Mouse (Mus musculus) heart, embryonic 14.5 days (tissue): ENCODE data around the gene Usp46. TPM values are rescaled to one million over a fixed set of nuclear protein-coding genes. Genes with fewer than 3 reads are reported as not detected.
"Not testable (repeated sequence)": the region's sequence is repeated elsewhere in the genome, so short reads cannot be mapped to it uniquely, and the experiment has no call there.

ENCODE experiments used
- ATAC-seq: fragments of 200-750 bp; cut with Nextera tagmentation; 2 replicates; pipeline ENCODE4 v1.8.0; 2017; ENCODE audit warnings: low read depth, moderate TSS enrichment; ENCODE audit not compliant: insufficient number of reproducible peaks, insufficient read depth, low FRiP score
- H3K27ac ChIP-seq, 2 experiments: fragments of 200-500 bp in 1 of 2; fragments of 300-500 bp in 1 of 2; sonication (generic) in 1 of 2; replicated peaks in 1 of 2; 2 replicates each; pipeline ENCODE4 v1.5.1; 2012 to 2014; ENCODE audit warnings: low read depth in 2 of 2, low read length in 2 of 2, control low read depth in 1 of 2, mild to moderate bottlenecking in 1 of 2, mixed read lengths in 1 of 2; ENCODE audit not compliant: control insufficient read depth in 1 of 2, insufficient read depth in 1 of 2
- H3K27me3 ChIP-seq: fragments of 300-500 bp; sonication (generic); 2 replicates; pipeline ENCODE4 v1.6.1; 2014; ENCODE audit warnings: mild to moderate bottlenecking, low read length, control low read depth; ENCODE audit not compliant: control insufficient read depth, insufficient read depth
- H3K36me3 ChIP-seq: fragments of 300-500 bp; sonication (generic); 2 replicates; pipeline ENCODE4 v1.6.1; 2014; ENCODE audit warnings: mild to moderate bottlenecking, control low read depth, low read length, mixed read lengths; ENCODE audit not compliant: control insufficient read depth, insufficient read depth
- H3K4me1 ChIP-seq, 2 experiments: fragments of 200-500 bp in 1 of 2; fragments of 300-500 bp in 1 of 2; sonication (generic) in 1 of 2; 2 replicates each; pipeline ENCODE4 v1.6.1; 2012 to 2014; ENCODE audit warnings: low read length in 2 of 2, control low read depth in 1 of 2, mixed read lengths in 1 of 2; ENCODE audit not compliant: control insufficient read depth in 2 of 2, insufficient read depth in 2 of 2
- H3K4me2 ChIP-seq: fragments of 300-500 bp; sonication (generic); 2 replicates; pipeline ENCODE4 v1.6.1; 2014; ENCODE audit warnings: mild to moderate bottlenecking, low read length
- H3K4me3 ChIP-seq, 2 experiments: fragments of 200-500 bp in 1 of 2; fragments of 300-500 bp in 1 of 2; sonication (generic) in 1 of 2; 2 replicates each; pipeline ENCODE4 v1.5.1; 2012 to 2014; ENCODE audit warnings: low read length in 2 of 2, mild to moderate bottlenecking in 2 of 2, control low read depth in 1 of 2, low read depth in 1 of 2, moderate library complexity in 1 of 2; ENCODE audit not compliant: control insufficient read depth in 1 of 2, insufficient read depth in 1 of 2
- H3K9ac ChIP-seq: fragments of 300-500 bp; sonication (generic); 2 replicates; pipeline ENCODE4 v1.6.1; 2014; ENCODE audit warnings: mild to moderate bottlenecking, low read length
- H3K9me3 ChIP-seq: fragments of 300-500 bp; sonication (generic); 2 replicates; pipeline ENCODE4 v1.6.1; 2016; ENCODE audit warnings: low read length, control low read depth; ENCODE audit not compliant: control insufficient read depth
- WGBS: fragments of 180-500 bp; shearing (Covaris S2); extraction: QIAGEN DNeasy Blood & Tissue Kit; methylation state at CpG from one replicate; pipeline ENCODE4 v1.1.7; 2014; 5-methylcytosine and 5-hydroxymethylcytosine counted together
- polyA plus RNA-seq: library from polyadenylated mRNA; unstranded; fragments of >200 nt; fragmentation: Nextera tagmentation; extraction: Ambion mirVana; gene quantifications from 2 replicates; pipeline ENCODE4 v1.2.1, GENCODE M21; 2014

The Usp46 gene
- polyA plus RNA-seq, 1 experiment from 2014 or later: 37.1 TPM

- Histone ChIP-seq H3K9ac (no peak overlapping the region), H3K36me3 (no peaks in the 10 kb centered on the region), H3K27ac (no peak overlapping the region), H3K27me3 (no peaks in the 10 kb centered on the region), H3K4me3 (no peak overlapping the region), H3K4me2 (no peak overlapping the region), H3K4me1 (peaks cover 0 to 11% of the 10 kb centered on the region in 2 experiments; a peak in 3 of 4 replicates), H3K9me3 (no peaks in the 10 kb centered on the region)
- WGBS: 65% methylated on average over 6 of the region's 6 CpGs
- no peak for ATAC-seq
These were observed 13.5 kb upstream of the Usp46 start for GRCm38 (mm10) chr5:74081756-74082155.

- H3K27ac ChIP-seq: 0 out of 4 replicates have a peak overlapping the region, but pooled peaks have one; percentile 10
- H3K27me3 ChIP-seq: no peaks in the 10 kb centered on the region
- no peak overlapping the region for H3K9ac ChIP-seq
- H3K4me1 ChIP-seq: peaks cover 0 to 11% of the 10 kb centered on the region in 2 experiments; a peak in 3 of 4 replicates
- H3K4me3 ChIP-seq: no peak overlapping the region
- H3K4me2 ChIP-seq: no peak overlapping the region
- 0 out of 2 replicates have a peak, but pooled peaks have one; percentile 50 for ATAC-seq
- 64% methylated on average over 11 of the region's 11 CpGs for WGBS
- H3K36me3 ChIP-seq: no peaks in the 10 kb centered on the region
- H3K9me3 ChIP-seq: no peaks in the 10 kb centered on the region
These were observed 10.8 kb upstream of the Usp46 start for GRCm38 (mm10) chr5:74078861-74079615.

- H3K36me3 ChIP-seq: no peaks in the 10 kb centered on the region
- peaks cover 0 to 11% of the 10 kb centered on the region in 2 experiments; a peak in 3 of 4 replicates for H3K4me1 ChIP-seq
- no peak overlapping the region for H3K9ac ChIP-seq
- H3K4me3 ChIP-seq: no peak overlapping the region
- no peak overlapping the region; a peak in 1 of 4 replicates for H3K27ac ChIP-seq
- 75% methylated on average over 1 of the region's 1 CpGs for WGBS
- ATAC-seq: no peak
- H3K27me3 ChIP-seq: no peaks in the 10 kb centered on the region
- no peak overlapping the region for H3K4me2 ChIP-seq
- no peaks in the 10 kb centered on the region for H3K9me3 ChIP-seq
These were observed 10.2 kb upstream of the Usp46 start for GRCm38 (mm10) chr5:74078400-74078799.

- no peaks in the 10 kb centered on the region for H3K9me3 ChIP-seq
- no peak overlapping the region for H3K4me2 ChIP-seq
- H3K27me3 ChIP-seq: no peaks in the 10 kb centered on the region
- no peak overlapping the region for H3K4me3 ChIP-seq
- ATAC-seq: no peak
- WGBS: 37% methylated on average over 8 of the region's 8 CpGs
- H3K27ac ChIP-seq: no peak overlapping the region; a peak in 1 of 4 replicates
- peaks cover 0 to 11% of the 10 kb centered on the region in 2 experiments; a peak in 3 of 4 replicates for H3K4me1 ChIP-seq
- no peaks in the 10 kb centered on the region for H3K36me3 ChIP-seq
- no peak overlapping the region for H3K9ac ChIP-seq
These were observed 9.7 kb upstream of the Usp46 start for GRCm38 (mm10) chr5:74077959-74078358.

GRCm38 (mm10) chr5:74076759-74077158 is 8.5 kb upstream of the Usp46 start:
- no peak overlapping the region for H3K4me3 ChIP-seq
- ATAC-seq: no peak
- no peaks in the 10 kb centered on the region for H3K27me3 ChIP-seq
- H3K9ac ChIP-seq: no peak overlapping the region
- WGBS: 9% methylated on average over 9 of the region's 9 CpGs
- H3K27ac ChIP-seq: no peak overlapping the region
- H3K36me3 ChIP-seq: no peaks in the 10 kb centered on the region
- H3K4me1 ChIP-seq: peaks cover 0 to 11% of the 10 kb centered on the region in 2 experiments; a peak in 3 of 4 replicates
- no peaks in the 10 kb centered on the region for H3K9me3 ChIP-seq
- peak overlapping the region; percentile 31 for H3K4me2 ChIP-seq

- H3K27me3 ChIP-seq, ATAC-seq, H3K4me3 ChIP-seq, H3K4me2 ChIP-seq, H3K9ac ChIP-seq, H3K27ac ChIP-seq, H3K36me3 ChIP-seq, H3K9me3 ChIP-seq: not testable (repeated sequence)
- WGBS: 88% methylated on average over 5 of the region's 5 CpGs
- H3K4me1 ChIP-seq: peaks cover 14 to 28% of the 10 kb centered on the region in 2 experiments
These were observed 2.3 kb upstream of the Usp46 start for GRCm38 (mm10) chr5:74070564-74070963.

GRCm38 (mm10) chr5:74068714-74069321 is 587 bp upstream of the Usp46 start:
- H3K27me3 ChIP-seq: no peaks in the 10 kb centered on the region
- peak overlapping the region; percentile 95 to 99 for H3K4me3 ChIP-seq
- no peaks in the 10 kb centered on the region for H3K9me3 ChIP-seq
- peaks cover 19 to 36% of the 10 kb centered on the region in 2 experiments for H3K4me1 ChIP-seq
- H3K9ac ChIP-seq: peak overlapping the region; percentile 87
- ATAC-seq: peak; percentile 58; the same call in 1 of the 2 replicates
- peak overlapping the region; percentile 94 to 99 for H3K27ac ChIP-seq
- H3K4me2 ChIP-seq: peak overlapping the region; percentile 83
- WGBS: 0% methylated on average over 18 of the region's 18 CpGs
- H3K36me3 ChIP-seq: no peaks in the 10 kb centered on the region
